Mouse (Mus musculus) adipocyte (in vitro differentiated cells): ENCODE data around the gene Auts2.

Source experiments
- DNase-seq: peaks from one replicate; pipeline ENCODE4 v3.0.0-alpha.2; 2016; ENCODE audit warnings: low spot score

Gene Auts2

DNA sequence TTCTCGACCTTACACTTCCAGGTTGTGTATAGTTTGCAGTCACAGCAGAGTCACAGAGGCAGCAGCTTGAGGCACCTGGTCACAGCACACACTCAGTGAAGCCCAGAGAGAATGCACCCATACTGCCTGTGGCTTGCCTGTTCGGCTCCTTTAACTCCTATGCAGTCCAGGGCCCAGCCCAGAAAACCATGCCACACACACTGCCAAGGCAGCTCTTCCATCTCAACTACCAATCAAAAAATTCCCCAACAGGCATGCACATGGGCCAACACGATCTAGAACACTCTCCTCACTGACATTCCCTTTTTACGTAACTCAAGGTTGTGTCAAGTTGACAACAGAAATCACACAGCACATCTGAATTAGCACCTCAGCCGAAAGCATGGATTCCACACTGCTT is 374.3 kb downstream of the Auts2 start:
- no peak for DNase-seq

GRCm38 (mm10) chr5:132168224-132168623 is 374.9 kb downstream of the Auts2 start:
- no peak for DNase-seq

GRCm38 (mm10) chr5:132166559-132166958 is 376.6 kb downstream of the Auts2 start:
- DNase-seq: no peak

DNA sequence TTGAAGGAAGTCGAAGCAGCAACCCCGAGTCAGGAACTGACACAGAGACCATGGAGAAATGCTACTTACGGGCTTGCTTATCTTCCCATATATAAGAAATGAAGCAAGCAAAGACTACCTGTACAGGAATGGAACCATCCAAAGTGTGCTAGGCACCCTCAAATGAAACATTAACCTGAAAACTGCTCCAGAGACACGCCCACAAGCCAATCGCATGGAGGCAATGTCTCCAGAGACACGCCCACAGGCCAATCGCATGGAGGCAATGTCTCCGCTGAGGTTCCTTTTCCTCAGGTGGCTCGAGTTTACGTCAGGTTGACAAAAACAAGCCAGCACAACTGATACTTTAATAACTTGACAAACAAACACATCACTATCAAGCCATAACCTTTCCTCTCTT is 379.2 kb downstream of the Auts2 start:
- DNase-seq: no peak

GRCm38 (mm10) chr5:132162206-132162533 is 381.0 kb downstream of the Auts2 start:
- DNase-seq: no peak

GRCm38 (mm10) chr5:132161338-132162205 is 381.6 kb downstream of the Auts2 start:
- DNase-seq: no peak

- DNase-seq: no peak
Measured at GRCm38 (mm10) chr5:132144181-132144580, 399.0 kb downstream of the Auts2 start.

DNA sequence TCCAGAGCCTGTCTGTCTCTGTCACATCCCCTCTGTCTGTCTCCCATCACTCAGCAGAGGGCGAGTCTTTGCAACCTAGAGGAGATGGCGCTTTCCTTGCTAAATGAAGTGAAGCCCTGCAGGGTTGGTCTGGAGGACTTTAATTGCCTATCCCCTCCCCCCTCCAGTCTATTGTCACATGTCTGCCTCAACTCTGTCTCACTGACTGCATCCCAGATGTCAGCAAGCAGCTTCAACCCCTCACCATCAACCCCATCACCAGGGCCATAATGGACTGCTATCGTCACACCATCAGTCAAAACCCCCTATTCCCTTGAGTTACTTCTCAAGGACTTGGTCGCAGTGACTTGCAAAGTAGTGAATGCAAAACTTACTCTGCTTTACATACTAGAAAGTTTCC is 402.3 kb downstream of the Auts2 start:
- DNase-seq: no peak

DNA sequence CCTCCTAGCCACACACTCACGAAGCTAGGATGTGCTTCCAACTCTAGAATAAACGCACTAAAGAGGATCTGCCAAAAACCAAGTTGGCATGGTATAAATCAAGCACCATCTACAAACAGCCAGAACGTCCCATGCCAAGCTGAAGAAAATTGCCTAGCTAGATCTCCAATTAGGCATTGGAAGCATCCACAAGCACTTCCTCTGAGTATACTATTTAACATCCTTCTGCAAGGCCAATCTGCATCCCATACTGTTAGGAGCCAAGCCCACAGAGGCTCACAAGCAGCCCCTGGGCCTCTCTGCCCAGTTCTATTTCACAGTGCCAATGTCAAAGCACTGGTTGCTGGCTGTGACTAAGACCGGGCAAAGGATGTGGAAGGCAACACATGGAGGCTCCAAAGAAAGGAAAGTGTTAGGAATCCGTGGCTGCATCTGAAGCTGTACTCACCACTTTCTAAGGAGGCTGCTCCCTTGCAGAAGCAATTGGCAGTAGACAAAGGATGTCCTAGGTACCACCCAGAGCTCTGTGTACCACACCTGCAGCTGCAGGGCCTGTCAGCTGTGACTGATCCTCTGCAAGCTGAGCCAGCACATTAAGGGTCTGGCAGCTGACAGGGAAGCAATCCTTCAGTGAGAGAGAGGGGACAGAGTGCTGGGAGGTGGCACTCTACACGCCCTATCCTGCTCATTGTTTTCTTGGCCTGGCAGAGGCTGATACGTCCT is 407.0 kb downstream of the Auts2 start:
- no peak for DNase-seq

- DNase-seq: no peak
Measured at GRCm38 (mm10) chr5:132131948-132132347, 411.2 kb downstream of the Auts2 start.

DNA sequence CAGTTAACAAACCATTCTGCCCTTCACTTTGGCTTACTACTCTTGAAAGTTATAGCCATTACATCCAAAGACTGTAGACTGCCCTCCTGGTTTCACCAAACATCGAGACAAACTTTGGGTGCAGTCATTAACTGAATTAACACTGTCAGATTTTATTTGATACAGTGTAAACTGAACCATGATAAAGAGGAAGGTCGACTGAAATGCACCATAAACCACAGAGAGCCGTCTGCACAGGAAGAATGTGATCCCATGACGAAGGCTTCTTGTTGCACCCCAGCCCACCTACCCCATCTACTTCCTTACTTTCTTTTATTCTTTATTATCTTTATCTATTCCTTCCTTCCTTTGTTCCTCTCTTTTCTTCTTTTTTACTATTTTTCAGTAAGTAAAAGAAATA is 412.6 kb downstream of the Auts2 start:
- no peak for DNase-seq

DNA sequence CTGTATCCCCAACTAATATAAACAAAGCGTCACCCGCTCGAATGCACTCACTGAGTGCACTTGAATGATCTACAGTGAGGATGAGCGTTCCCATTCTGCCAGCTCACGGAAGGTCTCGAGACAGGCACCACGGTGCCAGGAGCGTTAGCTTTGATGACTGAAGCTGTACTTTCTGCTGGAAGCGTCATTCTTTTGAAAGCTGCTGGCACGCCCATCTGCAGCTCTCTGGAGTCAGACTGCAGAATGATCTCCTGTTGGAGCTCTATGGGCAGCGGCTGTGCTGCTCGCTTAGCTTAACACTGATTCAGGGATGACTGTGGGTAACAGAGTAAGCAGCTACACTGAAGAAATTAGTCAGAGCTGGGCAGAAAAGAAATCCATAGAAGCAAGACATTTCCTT is 416.5 kb downstream of the Auts2 start:
- no peak for DNase-seq

DNA sequence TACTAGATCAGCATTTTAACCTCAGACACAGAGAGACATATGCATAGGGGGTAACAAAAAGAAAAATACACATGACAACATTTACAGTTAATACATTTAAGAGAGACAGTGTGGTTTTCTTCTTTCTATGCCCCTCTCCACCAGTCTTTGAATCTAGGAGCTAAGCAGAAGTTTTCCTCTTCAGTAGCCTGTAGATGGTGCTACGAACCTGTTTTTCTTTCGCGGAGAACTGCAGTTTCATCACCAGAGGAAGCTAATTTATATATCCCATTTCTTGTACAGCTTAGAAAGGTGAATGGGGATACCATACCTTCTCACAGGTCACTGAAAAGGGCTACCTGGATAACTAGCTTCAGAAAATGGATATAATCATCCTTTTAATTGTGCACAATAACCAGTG is 427.5 kb downstream of the Auts2 start:
- DNase-seq: no peak

DNA sequence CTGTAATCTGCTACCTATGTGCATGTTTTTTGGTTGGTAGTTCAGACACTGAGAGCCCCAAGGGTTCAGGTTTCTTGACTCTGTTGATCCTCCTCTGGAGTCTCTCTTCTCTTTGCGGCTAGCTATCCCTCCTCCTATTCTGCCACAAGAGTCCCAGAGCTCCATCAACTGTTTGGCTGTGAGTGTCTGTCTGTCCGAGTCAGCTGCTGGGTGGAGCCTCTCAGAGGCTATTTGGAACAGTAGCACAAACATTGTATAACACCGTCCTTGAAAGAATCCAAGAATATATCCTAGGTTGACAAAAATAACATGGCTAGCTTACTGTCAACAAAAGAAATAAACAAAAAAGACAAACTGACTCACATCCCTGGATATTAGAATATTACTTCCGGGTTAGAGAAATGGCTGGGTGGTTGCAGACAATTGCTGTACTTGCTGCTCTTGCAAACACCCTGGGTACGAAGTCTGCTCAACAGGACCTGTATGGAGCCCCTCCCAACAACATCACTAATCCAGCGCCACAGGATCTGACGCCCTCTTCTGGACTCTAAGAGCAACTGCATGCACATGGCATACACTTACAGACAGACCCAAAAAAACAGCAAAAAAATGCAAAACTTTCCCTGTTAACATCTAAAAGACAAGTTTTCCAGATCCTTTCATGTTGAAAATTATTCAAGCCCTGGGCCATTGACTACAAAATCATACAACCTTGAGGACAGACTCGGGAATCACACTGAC is 428.4 kb downstream of the Auts2 start:
- DNase-seq: no peak

DNA sequence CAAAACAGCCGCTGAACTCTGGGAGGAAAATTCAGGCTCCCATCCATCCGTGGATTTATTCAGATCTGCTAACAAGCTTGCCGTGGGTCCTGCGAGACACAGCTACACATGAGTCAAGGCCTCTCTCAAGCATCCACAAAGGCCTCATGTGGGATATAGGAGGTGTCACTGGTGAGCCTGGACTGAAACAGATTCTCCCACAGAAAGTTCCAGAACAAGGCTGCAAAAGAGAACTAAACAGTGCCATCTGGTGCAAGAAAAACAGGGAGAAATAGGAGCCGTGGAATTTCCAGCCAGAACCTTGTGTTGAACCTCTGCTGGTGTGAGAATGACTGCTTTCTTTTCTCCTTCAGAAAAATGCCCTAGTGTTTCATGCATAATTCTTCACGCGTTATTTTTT is 429.7 kb downstream of the Auts2 start:
- DNase-seq: no peak

DNA sequence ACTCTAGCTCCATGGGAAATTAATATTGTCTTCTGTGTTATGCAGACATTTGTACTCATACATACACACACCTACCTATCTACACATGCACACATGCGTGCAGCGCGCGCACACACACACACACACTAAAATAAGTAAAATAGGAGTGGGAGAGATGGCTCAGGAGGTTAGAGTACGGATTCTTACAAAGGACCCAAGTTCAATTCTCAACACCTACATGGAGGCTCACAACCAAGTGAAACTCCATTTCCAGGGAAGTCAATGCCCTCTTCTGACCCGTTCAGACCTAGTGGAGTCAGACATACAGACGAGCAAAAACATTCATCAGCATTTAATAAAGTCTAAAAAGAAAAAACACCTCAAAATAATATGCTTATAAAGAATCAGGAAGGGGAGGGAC is 430.5 kb downstream of the Auts2 start:
- no peak for DNase-seq

DNA sequence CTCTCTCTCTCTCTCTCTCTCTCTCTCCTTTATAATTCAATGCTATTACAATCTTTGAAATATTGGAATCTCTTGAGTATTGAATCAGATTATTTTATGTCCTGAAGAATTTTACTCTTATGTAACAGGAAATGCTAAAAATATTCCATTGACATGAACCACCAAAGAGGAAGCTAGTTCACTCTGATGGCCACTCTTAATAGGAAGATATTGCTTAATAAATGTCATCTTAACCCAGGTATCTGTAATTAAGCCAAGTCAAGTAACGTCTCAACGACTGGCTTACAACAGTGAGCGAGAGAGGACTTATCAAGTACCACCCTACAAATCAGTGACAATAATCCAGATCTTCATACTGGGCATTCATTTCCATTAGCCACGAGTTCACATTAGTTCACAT is 440.7 kb downstream of the Auts2 start:
- DNase-seq: no peak

DNA sequence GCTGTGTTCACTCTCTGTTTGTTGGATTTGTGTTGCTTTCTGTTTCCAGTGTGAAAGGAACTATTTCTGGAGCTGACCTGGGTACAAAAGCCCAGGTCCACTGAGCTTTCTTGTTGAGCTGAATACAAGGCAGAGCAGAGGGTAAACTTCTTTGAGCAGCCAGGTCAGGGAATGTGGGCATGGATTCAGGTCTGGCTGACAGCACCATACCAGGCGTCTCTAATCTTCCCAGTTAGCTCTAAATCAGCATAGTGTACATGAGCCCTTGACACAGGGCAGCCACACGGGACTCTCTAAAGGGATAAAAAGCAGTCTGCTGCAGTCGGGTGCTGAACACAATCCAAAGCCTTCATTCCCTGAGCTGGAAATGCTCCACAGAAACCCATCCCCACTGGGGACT is 444.7 kb downstream of the Auts2 start:
- DNase-seq: no peak

- DNase-seq: no peak
Measured at GRCm38 (mm10) chr5:132092721-132093120, 450.4 kb downstream of the Auts2 start.

DNA sequence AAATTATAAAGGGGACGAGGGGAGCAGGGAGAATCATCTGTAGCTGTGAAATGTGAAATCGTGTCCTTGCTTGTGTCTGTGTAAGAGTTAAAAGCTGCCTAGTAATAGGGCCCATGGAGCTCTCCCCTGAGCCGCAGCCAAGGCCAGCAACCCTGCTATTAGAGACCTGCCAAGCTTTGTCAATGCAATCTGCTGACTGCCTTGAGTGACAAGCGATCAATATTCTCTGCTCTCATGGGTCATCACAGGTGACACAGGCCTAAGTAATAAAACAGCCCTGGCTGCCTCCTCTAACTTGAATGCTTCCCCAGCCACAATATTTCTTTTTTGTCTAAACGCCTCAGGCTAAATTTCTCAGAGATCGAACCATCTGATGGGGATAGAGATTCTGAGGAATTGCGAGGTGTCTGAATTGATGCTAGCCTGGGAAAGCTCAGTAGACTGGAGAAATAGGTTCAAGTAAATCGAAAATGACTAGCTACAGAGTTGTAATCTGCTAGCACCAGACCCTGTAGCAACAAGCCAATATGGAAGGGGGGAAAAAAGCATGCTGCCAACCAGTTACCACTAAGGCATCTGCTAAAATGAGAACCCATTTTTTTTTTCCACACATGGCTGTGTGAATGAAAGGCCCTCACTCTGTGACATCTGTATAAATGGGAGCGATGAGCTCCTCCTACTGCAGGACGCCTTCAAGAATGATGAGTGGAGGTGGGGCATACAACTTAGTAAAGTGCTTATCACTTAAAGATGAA is 453.5 kb downstream of the Auts2 start:
- no peak for DNase-seq

DNA sequence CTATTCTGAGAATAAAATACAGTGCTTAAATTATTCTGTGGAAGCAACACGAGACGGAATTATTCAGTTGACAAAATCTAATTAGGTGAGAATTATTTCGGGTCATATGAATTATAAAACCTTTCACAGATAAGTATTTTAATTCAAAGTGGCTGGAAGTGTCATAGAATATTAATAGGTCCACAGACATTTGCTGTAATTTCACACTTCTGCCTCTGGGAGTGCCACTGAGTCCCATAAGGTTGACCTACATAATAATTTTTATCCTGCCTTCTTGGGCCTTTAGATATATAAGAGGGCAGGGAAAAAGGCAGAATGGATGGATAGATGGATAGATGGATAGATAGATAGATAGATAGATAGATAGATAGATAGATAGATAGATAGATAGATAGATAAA is 454.6 kb downstream of the Auts2 start:
- no peak for DNase-seq

- no peak for DNase-seq
Measured at GRCm38 (mm10) chr5:132083753-132084326, 459.3 kb downstream of the Auts2 start.
